Mouse (Mus musculus): ENCODE measurements around the gene Sec23ip.

The Sec23ip gene

DNA sequence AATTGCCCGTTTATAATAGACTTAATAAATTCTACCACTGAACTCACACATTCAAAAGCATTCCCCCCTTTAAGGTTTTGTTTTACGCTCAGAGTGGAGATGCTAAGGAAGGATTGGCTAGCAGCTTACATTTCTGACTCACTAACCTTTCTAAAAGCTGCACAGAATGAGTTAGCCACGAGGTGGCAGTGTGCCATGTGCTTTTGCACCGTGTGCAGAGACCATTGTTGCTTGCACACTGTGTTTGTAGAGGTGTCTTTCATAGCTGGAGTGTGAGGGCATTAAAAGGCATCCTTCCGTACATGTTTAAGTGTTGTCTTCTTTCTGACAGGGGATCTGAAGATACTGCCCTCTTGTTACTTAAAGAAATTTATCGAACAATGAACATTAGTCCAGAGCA is 34.6 kb downstream of the Sec23ip start:
- DNase-seq (ENCODE audit: low read depth, low spot score), result peak; percentile 28

DNA sequence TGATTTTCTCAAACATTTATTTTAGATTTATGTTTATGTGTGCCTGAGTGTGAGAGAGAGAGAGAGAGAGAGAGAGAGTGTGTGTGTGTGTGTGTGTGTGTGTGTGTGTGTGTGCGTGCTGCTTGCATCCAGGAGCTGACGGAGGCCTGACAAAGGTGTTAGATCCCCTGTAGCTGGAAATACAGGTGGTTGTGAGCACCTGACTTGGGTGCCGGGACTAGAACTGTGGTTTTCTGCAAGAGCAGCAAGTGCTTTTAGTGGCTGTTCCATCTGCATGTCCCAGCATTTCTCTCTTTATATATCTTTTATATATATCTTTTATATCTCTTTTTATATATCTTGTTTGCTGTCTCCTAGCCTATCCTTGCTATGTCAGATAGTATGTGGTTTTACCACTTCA is 37.1 kb downstream of the Sec23ip start:
- no peak for DNase-seq (ENCODE audit: low read depth, low spot score)

DNA sequence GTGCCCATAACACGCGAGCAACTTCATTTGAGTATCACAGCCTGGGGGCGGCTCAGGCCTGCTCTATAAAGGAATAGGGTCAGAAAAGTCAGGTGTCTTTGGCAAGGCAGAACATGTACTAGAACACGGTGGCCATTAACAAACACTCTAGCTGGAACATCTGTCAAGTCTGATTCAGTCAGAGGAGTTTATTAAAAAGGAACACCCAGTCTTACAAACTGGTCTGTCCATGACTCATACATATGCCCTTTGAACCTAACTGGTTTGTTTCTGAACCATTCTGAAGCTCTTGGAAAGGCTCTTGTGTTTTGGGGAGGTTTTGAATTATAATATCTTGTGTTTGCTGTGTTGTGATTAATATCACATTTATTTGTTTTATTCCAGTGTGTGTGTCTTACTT is 45.3 kb downstream of the Sec23ip start:
- DNase-seq (ENCODE audit: low read depth, low spot score), result no peak

DNA sequence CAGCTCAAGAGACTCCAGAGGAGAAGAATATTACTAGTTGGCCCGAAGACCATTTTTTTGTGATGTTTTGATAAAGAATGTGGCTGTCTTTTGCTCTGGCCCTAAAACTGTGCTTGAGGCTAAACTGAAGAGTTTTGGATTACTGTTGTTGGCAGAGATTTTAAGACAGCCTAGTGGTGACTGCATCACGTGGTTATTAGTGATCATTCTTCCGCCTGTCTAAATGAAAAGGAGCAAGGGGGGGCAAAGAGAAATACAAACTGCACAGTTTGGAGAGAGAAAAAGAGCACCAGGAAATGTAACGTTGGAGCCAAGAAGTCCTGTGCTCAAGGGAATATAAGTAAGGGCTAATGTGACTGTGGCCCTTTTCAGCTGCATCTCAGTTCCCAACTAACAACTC is 48.7 kb downstream of the Sec23ip start:
- DNase-seq (ENCODE audit: low read depth, low spot score), result no peak

DNA sequence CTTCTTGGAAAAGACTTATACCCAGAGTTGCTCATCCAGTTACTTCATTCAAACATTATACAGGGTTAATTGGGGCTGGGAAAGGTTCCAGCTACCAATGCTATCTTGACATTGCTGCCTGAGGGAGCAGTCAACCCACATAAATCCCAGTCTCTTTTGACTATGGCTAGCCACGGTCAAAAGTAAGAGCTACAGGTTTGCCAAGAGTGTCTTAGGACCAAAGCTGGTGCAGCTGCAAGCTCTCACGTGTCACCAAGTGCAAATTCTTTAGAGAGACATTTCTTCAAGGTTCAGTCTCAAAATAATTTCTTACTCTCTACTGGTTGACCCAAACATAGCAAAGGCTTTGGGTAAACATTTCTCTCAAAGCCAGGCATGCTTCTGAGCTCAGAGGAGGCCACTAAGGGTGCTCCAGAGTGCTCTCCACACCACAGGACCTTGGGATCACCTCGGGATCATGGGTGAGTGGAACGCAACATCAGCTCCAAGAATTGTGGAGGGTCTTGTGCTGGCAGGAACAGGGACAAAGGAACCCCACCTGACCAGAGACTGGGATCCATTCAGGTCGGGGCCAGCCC is 80.3 kb downstream of the Sec23ip start:
- DNase-seq (ENCODE audit: low read depth, low spot score), result no peak

DNA sequence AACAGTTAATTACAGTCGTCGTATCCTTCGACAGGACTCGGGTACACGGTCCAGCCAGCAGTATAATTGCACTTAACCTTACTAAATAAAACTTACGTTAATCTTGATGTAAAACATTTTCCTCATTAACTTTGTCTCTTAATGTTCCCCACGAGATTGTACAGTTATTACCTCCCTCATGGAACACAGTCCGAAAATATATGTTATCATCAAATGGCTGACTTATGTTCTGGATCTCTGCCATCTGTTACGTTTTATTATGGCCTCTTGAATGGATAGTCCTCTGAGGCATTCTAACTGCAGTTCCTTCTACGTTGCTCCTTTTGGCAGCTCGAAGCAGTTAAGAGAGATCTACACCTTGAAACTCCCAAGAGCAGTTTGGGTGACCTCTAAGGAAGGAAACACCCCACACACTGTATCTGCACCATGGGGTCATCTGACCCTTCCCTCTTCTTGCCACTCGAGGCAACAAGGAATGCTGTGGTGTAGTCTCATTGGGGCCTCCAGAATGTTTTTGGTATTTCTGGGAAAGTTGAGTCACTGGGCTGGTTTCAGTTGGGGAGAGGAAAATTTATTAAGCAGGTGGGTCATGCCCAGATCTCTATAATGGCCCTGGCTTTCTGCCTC is 87.8 kb downstream of the Sec23ip start:
- DNase-seq (ENCODE audit: low read depth, low spot score), result no peak

DNA sequence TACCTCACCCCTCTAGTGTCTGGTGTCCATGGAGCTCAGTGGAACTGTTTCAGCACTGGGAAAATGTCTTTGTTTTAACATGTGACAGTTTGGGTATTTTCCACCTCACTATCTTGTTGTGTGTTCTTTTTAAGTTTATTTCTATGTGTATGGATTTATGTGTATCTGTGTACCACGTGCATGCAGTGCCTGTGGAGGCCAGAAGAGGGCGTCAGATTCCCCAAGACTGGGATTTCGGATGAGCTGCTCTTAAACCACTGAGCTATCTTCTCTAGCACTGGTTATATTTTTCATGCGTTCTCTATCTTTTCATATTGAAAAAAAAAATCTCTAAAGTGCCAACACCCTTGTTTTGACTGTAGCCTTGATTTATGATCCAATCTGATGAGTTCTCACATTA is 88.5 kb downstream of the Sec23ip start:
- no peak for DNase-seq (ENCODE audit: low read depth, low spot score)

Measured in WW6 (cell line).